Mouse (Mus musculus): ENCODE data around the gene Acer1. TPM values are rescaled to one million over a fixed set of nuclear protein-coding genes. Genes with fewer than 3 reads are reported as not detected.

Acer1 gene
- total RNA-seq, 2 experiments from 2014 or later = not detected

Other genes starting within 250 kb of the Acer1 start
- gene Nrtn, start 224.6 kb downstream of the Acer1 start, total RNA-seq (2021) = 1 to 10 TPM; 1.0 to 1.9 TPM
- 10 to 100 TPM; 21.6 to 21.7 TPM for gene Dus3l, start 217.4 kb downstream of the Acer1 start, total RNA-seq (2021)
- under 1 TPM; 0.47 to 0.49 TPM for gene Prr22, start 211.9 kb downstream of the Acer1 start, total RNA-seq (2021)
- gene Rfx2, start 151.1 kb downstream of the Acer1 start, total RNA-seq (2021) = 10 to 100 TPM in 1 of 2 experiments, 1 to 10 TPM in 1; 8.2 to 10.6 TPM
- gene Acsbg2, start 107.7 kb downstream of the Acer1 start, total RNA-seq (2021) = not detected
- gene 1700061G19Rik, start 106.6 kb downstream of the Acer1 start, total RNA-seq (2021) = not detected
- gene Mllt1, start 46.7 kb downstream of the Acer1 start, total RNA-seq (2021) = 10 to 100 TPM; 23.9 to 27.2 TPM
- gene Clpp, start 8.2 kb upstream of the Acer1 start, total RNA-seq (2021) = 10 to 100 TPM; 35.6 to 41.4 TPM
- 10 to 100 TPM; 36.6 to 37.0 TPM for gene Alkbh7, start 15.2 kb upstream of the Acer1 start, total RNA-seq (2021)
- gene Pspn, start 17.9 kb upstream of the Acer1 start, total RNA-seq (2021) = not detected
- 10 to 100 TPM; 31.9 to 34.9 TPM for gene Gtf2f1, start 29.2 kb upstream of the Acer1 start, total RNA-seq (2021)
- gene Gm17949, start 29.3 kb upstream of the Acer1 start, total RNA-seq (2021) = not detected
- 10 to 100 TPM; 87.0 to 87.7 TPM for gene Khsrp, start 49.4 kb upstream of the Acer1 start, total RNA-seq (2021)
- not detected for gene Slc25a41, start 59.5 kb upstream of the Acer1 start, total RNA-seq (2021)
- gene Crb3, start 77.0 kb upstream of the Acer1 start, total RNA-seq (2021) = under 1 TPM; 0.49 to 0.67 TPM
- gene Slc25a23, start 77.7 kb upstream of the Acer1 start, total RNA-seq (2021) = 10 to 100 TPM; 35.5 to 35.7 TPM
- gene Dennd1c, start 96.4 kb upstream of the Acer1 start, total RNA-seq (2021) = 1 to 10 TPM; 2.1 TPM
- 1 to 10 TPM; 4.0 to 4.8 TPM for gene Tubb4a, start 105.7 kb upstream of the Acer1 start, total RNA-seq (2021)
- gene Tnfsf9, start 123.2 kb upstream of the Acer1 start, total RNA-seq (2021) = 1 to 10 TPM; 1.3 to 1.4 TPM
- gene Cd70, start 167.7 kb upstream of the Acer1 start, total RNA-seq (2021) = not detected
- gene Tnfsf14, start 212.1 kb upstream of the Acer1 start, total RNA-seq (2021) = not detected
- 10 to 100 TPM in 1 of 2 experiments, 1 to 10 TPM in 1; 5.3 to 19.8 TPM for gene C3, start 246.0 kb upstream of the Acer1 start, total RNA-seq (2021)

Measured in gastrocnemius, postnatal 4 days (tissue).